Mouse (Mus musculus): ENCODE results near the gene Sacm1l. TPM values are rescaled to one million over a fixed set of nuclear protein-coding genes. Genes with fewer than 3 reads are reported as not detected.
A peak's percentile ranks its signal among the peaks of the same experiment; 100 is the strongest.

The Sacm1l gene
- polyA plus RNA-seq, 1 experiment from 2014 or later, result 56.2 TPM

- peak overlapping the region; percentile 97 for H3K4me3 ChIP-seq (ENCODE audit: low read depth, low read length)
- ATAC-seq (ENCODE audit: low read depth), result no peak
- H3K9me3 ChIP-seq (ENCODE audit: control insufficient read depth, low read length), result no peaks in the 10 kb centered on the region
- peak overlapping the region; percentile 79 for H3K4me2 ChIP-seq (ENCODE audit: low read depth, low read length)
- peak overlapping the region; percentile 98 for H3K9ac ChIP-seq (replicated peaks; ENCODE audit: low read depth, low read length)
- H3K4me1 ChIP-seq (ENCODE audit: control insufficient read depth, insufficient read depth, low read length), result peaks cover 16% of the 10 kb centered on the region
- H3K36me3 ChIP-seq (ENCODE audit: control insufficient read depth, insufficient read depth, low read length), result no peaks in the 10 kb centered on the region
- H3K27me3 ChIP-seq (ENCODE audit: control insufficient read depth, insufficient read depth, low read length), result no peaks in the 10 kb centered on the region
- WGBS, result 41% methylated on average over 11 of the region's 11 CpGs
- 0 out of 2 replicates have a peak overlapping the region, but pooled peaks have one; percentile 92 for H3K27ac ChIP-seq (ENCODE audit: low read depth, low read length)
Measured at GRCm38 (mm10) chr9:123530566-123531130, 1.1 kb downstream of the Sacm1l start.

DNA sequence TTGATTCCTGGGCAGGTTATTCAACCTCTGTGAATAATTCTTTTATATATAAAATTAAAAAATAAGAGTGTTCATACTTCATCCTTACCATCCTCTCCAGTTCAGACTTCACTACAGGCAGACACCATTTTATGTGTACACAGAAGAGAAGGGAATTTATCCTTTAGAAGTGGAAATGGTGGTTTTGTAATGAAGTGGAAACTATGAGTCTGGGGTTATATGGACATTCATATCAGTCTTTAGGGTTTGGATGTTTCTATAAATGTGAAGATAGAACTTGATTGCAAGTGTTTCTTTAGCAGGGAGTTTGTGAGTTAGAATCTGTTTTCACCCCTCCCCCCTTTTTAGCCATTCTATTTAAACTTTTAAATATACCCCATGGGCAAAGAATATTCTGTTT lies 1.7 kb downstream of the Sacm1l start:
- H3K9ac ChIP-seq (replicated peaks; ENCODE audit: low read depth, low read length), result peak overlapping the region; percentile 21; the same call in 1 of the 2 replicates
- no peaks in the 10 kb centered on the region for H3K27me3 ChIP-seq (ENCODE audit: control insufficient read depth, insufficient read depth, low read length)
- peak overlapping the region; percentile 97; the same call in 1 of the 2 replicates for H3K4me3 ChIP-seq (ENCODE audit: low read depth, low read length)
- peak overlapping the region; percentile 79 for H3K4me2 ChIP-seq (ENCODE audit: low read depth, low read length)
- H3K27ac ChIP-seq (ENCODE audit: low read depth, low read length), result no peak overlapping the region
- no peak for ATAC-seq (ENCODE audit: low read depth)
- H3K9me3 ChIP-seq (ENCODE audit: control insufficient read depth, low read length), result no peaks in the 10 kb centered on the region
- H3K4me1 ChIP-seq (ENCODE audit: control insufficient read depth, insufficient read depth, low read length), result peaks cover 16% of the 10 kb centered on the region
- no peaks in the 10 kb centered on the region for H3K36me3 ChIP-seq (ENCODE audit: control insufficient read depth, insufficient read depth, low read length)

- ATAC-seq (ENCODE audit: low read depth), result no peak
- H3K27me3 ChIP-seq (ENCODE audit: control insufficient read depth, insufficient read depth, low read length), result no peaks in the 10 kb centered on the region
- H3K4me1 ChIP-seq (ENCODE audit: control insufficient read depth, insufficient read depth, low read length), result 0 out of 2 replicates have a peak, but pooled peaks cover 3% of the 10 kb centered on the region
- no peak overlapping the region for H3K9ac ChIP-seq (replicated peaks; ENCODE audit: low read depth, low read length)
- H3K4me2 ChIP-seq (ENCODE audit: low read depth, low read length), result no peak overlapping the region
- no peak overlapping the region for H3K4me3 ChIP-seq (ENCODE audit: low read depth, low read length)
- H3K9me3 ChIP-seq (ENCODE audit: control insufficient read depth, low read length), result no peaks in the 10 kb centered on the region
- H3K27ac ChIP-seq (ENCODE audit: low read depth, low read length), result no peak overlapping the region
- 93% methylated on average over 2 of the region's 2 CpGs for WGBS
- H3K36me3 ChIP-seq (ENCODE audit: control insufficient read depth, insufficient read depth, low read length), result no peaks in the 10 kb centered on the region
Measured at GRCm38 (mm10) chr9:123536613-123537012, 7.1 kb downstream of the Sacm1l start.

GRCm38 (mm10) chr9:123538189-123538588 lies 8.6 kb downstream of the Sacm1l start:
- no peak overlapping the region for H3K4me3 ChIP-seq (ENCODE audit: low read depth, low read length)
- H3K36me3 ChIP-seq (ENCODE audit: control insufficient read depth, insufficient read depth, low read length), result no peaks in the 10 kb centered on the region
- H3K27me3 ChIP-seq (ENCODE audit: control insufficient read depth, insufficient read depth, low read length), result no peaks in the 10 kb centered on the region
- H3K9ac ChIP-seq (replicated peaks; ENCODE audit: low read depth, low read length), result no peak overlapping the region
- no peak overlapping the region for H3K4me2 ChIP-seq (ENCODE audit: low read depth, low read length)
- no peak overlapping the region for H3K27ac ChIP-seq (ENCODE audit: low read depth, low read length)
- no peaks in the 10 kb centered on the region for H3K4me1 ChIP-seq (ENCODE audit: control insufficient read depth, insufficient read depth, low read length)
- 76% methylated on average over 4 of the region's 4 CpGs for WGBS
- ATAC-seq (ENCODE audit: low read depth), result no peak
- H3K9me3 ChIP-seq (ENCODE audit: control insufficient read depth, low read length), result no peaks in the 10 kb centered on the region

- H3K4me3 ChIP-seq (ENCODE audit: low read depth, low read length), result no peak overlapping the region
- H3K27me3 ChIP-seq (ENCODE audit: control insufficient read depth, insufficient read depth, low read length), result no peaks in the 10 kb centered on the region
- ATAC-seq (ENCODE audit: low read depth), result no peak
- no peak overlapping the region for H3K27ac ChIP-seq (ENCODE audit: low read depth, low read length)
- no peaks in the 10 kb centered on the region for H3K9me3 ChIP-seq (ENCODE audit: control insufficient read depth, low read length)
- no peak overlapping the region for H3K9ac ChIP-seq (replicated peaks; ENCODE audit: low read depth, low read length)
- H3K36me3 ChIP-seq (ENCODE audit: control insufficient read depth, insufficient read depth, low read length), result no peaks in the 10 kb centered on the region
- no peaks in the 10 kb centered on the region for H3K4me1 ChIP-seq (ENCODE audit: control insufficient read depth, insufficient read depth, low read length)
- WGBS, result 66% methylated on average over 1 of the region's 1 CpGs
- H3K4me2 ChIP-seq (ENCODE audit: low read depth, low read length), result no peak overlapping the region
Measured at GRCm38 (mm10) chr9:123539093-123539492, 9.5 kb downstream of the Sacm1l start.

GRCm38 (mm10) chr9:123539823-123540222 lies 10.3 kb downstream of the Sacm1l start:
- Histone ChIP-seq H3K4me3 (ENCODE audit: low read depth, low read length) (no peak overlapping the region), H3K4me1 (ENCODE audit: control insufficient read depth, insufficient read depth, low read length) (no peaks in the 10 kb centered on the region), H3K36me3 (ENCODE audit: control insufficient read depth, insufficient read depth, low read length) (no peaks in the 10 kb centered on the region), H3K9me3 (ENCODE audit: control insufficient read depth, low read length) (no peaks in the 10 kb centered on the region), H3K4me2 (ENCODE audit: low read depth, low read length) (no peak overlapping the region), H3K9ac (replicated peaks; ENCODE audit: low read depth, low read length) (no peak overlapping the region), H3K27ac (ENCODE audit: low read depth, low read length) (no peak overlapping the region), H3K27me3 (ENCODE audit: control insufficient read depth, insufficient read depth, low read length) (no peaks in the 10 kb centered on the region)
- no peak for ATAC-seq (ENCODE audit: low read depth)
- 94% methylated on average over 2 of the region's 2 CpGs for WGBS

- Histone ChIP-seq H3K4me2 (ENCODE audit: low read depth, low read length) (no peak overlapping the region), H3K27me3 (ENCODE audit: control insufficient read depth, insufficient read depth, low read length) (no peaks in the 10 kb centered on the region), H3K36me3 (ENCODE audit: control insufficient read depth, insufficient read depth, low read length) (peaks cover 36% of the 10 kb centered on the region; the same call in 1 of the 2 replicates), H3K9ac (replicated peaks; ENCODE audit: low read depth, low read length) (no peak overlapping the region), H3K4me1 (ENCODE audit: control insufficient read depth, insufficient read depth, low read length) (no peaks in the 10 kb centered on the region), H3K27ac (ENCODE audit: low read depth, low read length) (no peak overlapping the region), H3K9me3 (ENCODE audit: control insufficient read depth, low read length) (no peaks in the 10 kb centered on the region), H3K4me3 (ENCODE audit: low read depth, low read length) (no peak overlapping the region)
- ATAC-seq (ENCODE audit: low read depth), result no peak
- 13% methylated on average over 3 of the region's 3 CpGs for WGBS
Measured at GRCm38 (mm10) chr9:123554599-123554998, 25.0 kb downstream of the Sacm1l start.

DNA sequence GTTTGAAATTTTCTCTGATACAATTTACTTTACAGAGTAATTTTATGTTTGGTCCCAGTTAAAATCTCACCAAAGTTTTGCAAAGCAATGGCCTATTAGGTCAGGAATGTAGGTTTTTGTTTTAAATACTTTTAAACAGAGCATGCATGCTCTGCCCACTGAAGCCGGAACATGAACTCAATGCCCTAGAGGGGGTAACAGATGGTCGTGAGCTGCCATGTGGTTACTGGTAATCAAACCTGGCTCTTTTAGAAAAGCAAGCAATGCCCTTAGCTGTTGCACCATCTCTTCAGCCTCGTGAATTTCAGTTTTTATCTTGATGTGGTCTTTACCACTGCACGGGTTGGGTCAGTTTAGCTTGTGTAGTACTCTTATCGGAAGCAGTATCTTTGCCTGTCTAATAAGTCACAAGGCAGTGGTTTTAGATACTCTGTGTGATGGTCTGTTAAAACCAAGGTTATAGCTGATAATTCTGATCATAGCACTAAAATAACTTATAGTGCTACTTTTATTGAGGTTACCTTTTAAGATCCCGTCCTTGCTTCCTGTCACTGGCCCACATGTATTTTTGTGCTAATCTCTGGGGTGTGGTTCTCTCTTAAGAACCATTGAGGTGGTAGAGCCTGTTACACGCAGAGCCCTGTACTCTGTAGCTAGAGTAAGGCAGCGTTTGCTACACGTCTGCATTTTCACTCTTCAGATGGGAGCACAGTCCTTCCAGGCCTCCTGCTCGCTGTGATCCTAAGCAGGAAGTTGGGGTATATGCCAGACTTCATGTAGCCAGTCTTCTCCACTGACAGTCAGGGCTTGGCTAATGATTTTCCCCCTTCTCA lies 48.0 kb downstream of the Sacm1l start:
- WGBS, result 79% methylated on average over 10 of the region's 10 CpGs
- no peaks in the 10 kb centered on the region for H3K27me3 ChIP-seq (ENCODE audit: control insufficient read depth, insufficient read depth, low read length)
- no peak overlapping the region for H3K4me2 ChIP-seq (ENCODE audit: low read depth, low read length)
- peaks cover 27% of the 10 kb centered on the region for H3K36me3 ChIP-seq (ENCODE audit: control insufficient read depth, insufficient read depth, low read length)
- no peak overlapping the region for H3K9ac ChIP-seq (replicated peaks; ENCODE audit: low read depth, low read length)
- H3K27ac ChIP-seq (ENCODE audit: low read depth, low read length), result no peak overlapping the region; the same call in 1 of the 2 replicates
- H3K4me1 ChIP-seq (ENCODE audit: control insufficient read depth, insufficient read depth, low read length), result no peaks in the 10 kb centered on the region
- no peak overlapping the region for H3K4me3 ChIP-seq (ENCODE audit: low read depth, low read length)
- no peak for ATAC-seq (ENCODE audit: low read depth)
- H3K9me3 ChIP-seq (ENCODE audit: control insufficient read depth, low read length), result no peaks in the 10 kb centered on the region

DNA sequence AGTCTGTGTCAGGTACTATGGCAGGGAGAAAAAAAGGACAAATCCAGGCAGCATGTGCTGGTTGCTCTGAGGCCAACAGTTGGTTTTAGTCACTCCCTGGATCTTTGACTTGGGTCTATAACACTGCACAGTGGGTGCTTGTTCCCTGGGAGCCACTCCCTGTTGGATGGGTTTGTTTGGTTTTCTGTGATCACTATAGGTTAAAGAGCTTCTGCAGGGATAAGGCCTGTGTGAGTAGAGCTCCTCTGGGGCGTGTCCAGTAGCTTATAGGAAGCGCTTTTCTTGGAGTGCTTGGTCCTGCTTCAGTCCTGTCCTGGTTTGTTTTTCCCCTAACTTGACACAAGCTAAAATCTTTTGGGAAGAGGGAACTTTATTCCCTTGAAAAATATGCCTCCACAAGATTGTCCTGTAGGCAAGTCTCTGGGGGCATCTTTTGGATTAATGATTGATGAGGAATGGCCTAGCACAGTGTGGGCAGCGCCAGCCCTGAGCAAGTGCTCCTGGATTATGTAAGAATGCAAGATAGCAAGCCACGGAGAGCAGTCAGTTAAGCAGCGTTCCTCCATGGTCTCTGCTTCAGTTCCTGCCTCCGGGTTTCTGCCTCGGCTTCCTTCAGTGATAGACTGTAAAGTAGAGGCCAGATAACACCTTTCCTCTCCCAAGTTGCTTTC lies 59.8 kb downstream of the Sacm1l start:
- H3K4me1 ChIP-seq (ENCODE audit: control insufficient read depth, insufficient read depth, low read length), result no peaks in the 10 kb centered on the region
- no peak overlapping the region for H3K9ac ChIP-seq (replicated peaks; ENCODE audit: low read depth, low read length)
- H3K4me2 ChIP-seq (ENCODE audit: low read depth, low read length), result no peak overlapping the region
- peaks cover 26% of the 10 kb centered on the region; the same call in 1 of the 2 replicates for H3K36me3 ChIP-seq (ENCODE audit: control insufficient read depth, insufficient read depth, low read length)
- WGBS, result 83% methylated on average over 7 of the region's 7 CpGs
- ATAC-seq (ENCODE audit: low read depth), result no peak
- H3K27me3 ChIP-seq (ENCODE audit: control insufficient read depth, insufficient read depth, low read length), result no peaks in the 10 kb centered on the region
- H3K9me3 ChIP-seq (ENCODE audit: control insufficient read depth, low read length), result no peaks in the 10 kb centered on the region
- no peak overlapping the region for H3K4me3 ChIP-seq (ENCODE audit: low read depth, low read length)
- no peak overlapping the region for H3K27ac ChIP-seq (ENCODE audit: low read depth, low read length)
